In genomic region chr9:58520816-58521581, GRCm38 (mm10) we compare ENCODE assay signal across 17 mouse cellular contexts. TPM values are rescaled to one million over a fixed set of nuclear protein-coding genes. Genes with fewer than 3 reads are reported as not detected.
DNase-seq lines count a peak whose midpoint lies in the region; ATAC-seq and TF ChIP-seq lines count a peak whose summit lies in the region.
"Had no signal": no experiment of that assay in that cellular context is flagged by ENCODE, and none has a peak within 500 bp of the region (broad histone marks: within the 10 kb centered on the region; RNA-seq: fewer than 3 reads in every experiment).

No protein-coding gene starts in this region.

- ATAC-seq in cerebellum, adult (ENCODE audit: insufficient number of reproducible peaks, low FRiP score, low TSS enrichment), result peak; percentile 52
- no peak for ATAC-seq in limb, embryonic 14.5 days (ENCODE audit: low FRiP score, low read depth)
- ATAC-seq in heart, postnatal 0 days (ENCODE audit: insufficient read depth, low read depth), result peak; percentile 65
- no peak for ATAC-seq in intestine, embryonic 16.5 days
- no peak for ATAC-seq in frontal cortex, adult (ENCODE audit: low TSS enrichment)
- ATAC-seq: forebrain, embryonic 16.5 days had no signal

- DNase-seq in cerebellum, postnatal 4 days (ENCODE audit: low spot score in 2 of 2), result no peak
- DNase-seq in limb, embryonic 14.5 days (ENCODE audit: low spot score), result peak; percentile 32
- DNase-seq in limb, embryonic 10.5 days (ENCODE audit: low spot score), result no peak
- DNase-seq in cerebellum, adult 9-10 months, result peak; percentile 92
- DNase-seq in heart, postnatal 0 days (ENCODE audit: low spot score), result peak; percentile 67
- DNase-seq: embryo, embryonic 11 days; layer of hippocampus, postnatal 36 days; lung, postnatal 14 days; retina, postnatal 1 day had no signal

- H3K4me2 ChIP-seq in limb, embryonic 14.5 days (replicated peaks; ENCODE audit: low read depth, low read length, severe bottlenecking), result no peak overlapping the region
- H3K4me2 ChIP-seq in heart, postnatal 0 days (ENCODE audit: low read depth, low read length), result no peak overlapping the region
- no peak overlapping the region for H3K4me2 ChIP-seq in intestine, embryonic 16.5 days (ENCODE audit: low read depth, low read length)
- H3K4me2 ChIP-seq: liver, embryonic 15.5 days; midbrain, embryonic 12.5 days; neural tube, embryonic 13.5 days had no signal

- no peak overlapping the region for H3K4me3 ChIP-seq in limb, embryonic 14.5 days (replicated peaks; ENCODE audit: low read length)
- no peak overlapping the region for H3K4me3 ChIP-seq in limb, embryonic 10.5 days
- H3K4me3 ChIP-seq in heart, postnatal 0 days (ENCODE audit: low read depth, low read length), result no peak overlapping the region
- H3K4me3 ChIP-seq in intestine, embryonic 16.5 days (ENCODE audit: low read length), result no peak overlapping the region
- H3K4me3 ChIP-seq: liver, embryonic 15.5 days; midbrain, embryonic 12.5 days; neural tube, embryonic 13.5 days had no signal

- no peaks in the 10 kb centered on the region for H3K9me3 ChIP-seq in limb, embryonic 14.5 days (ENCODE audit: control insufficient read depth, low read length)
- H3K9me3 ChIP-seq in limb, embryonic 10.5 days (replicated peaks), result no peaks in the 10 kb centered on the region
- no peaks in the 10 kb centered on the region for H3K9me3 ChIP-seq in heart, postnatal 0 days (replicated peaks; ENCODE audit: control insufficient read depth, low read length)
- H3K9me3 ChIP-seq in intestine, embryonic 16.5 days (ENCODE audit: control insufficient read depth, low read length), result no peaks in the 10 kb centered on the region
- H3K9me3 ChIP-seq: liver, embryonic 15.5 days; midbrain, embryonic 12.5 days; neural tube, embryonic 13.5 days had no signal

- no peak for TF ChIP-seq CTCF in heart, postnatal 0 days (IDR thresholded peaks at IDR 0.05; ENCODE audit: low read depth)

- H3K9ac ChIP-seq in limb, embryonic 14.5 days (ENCODE audit: low read depth, low read length, severe bottlenecking), result no peak overlapping the region
- H3K9ac ChIP-seq in heart, postnatal 0 days (replicated peaks; ENCODE audit: low read depth, low read length), result no peak overlapping the region
- H3K9ac ChIP-seq in intestine, embryonic 16.5 days (ENCODE audit: low read depth, low read length), result no peak overlapping the region
- H3K9ac ChIP-seq: liver, embryonic 15.5 days; midbrain, embryonic 12.5 days; neural tube, embryonic 13.5 days had no signal

- peaks cover 33% of the 10 kb centered on the region for H3K4me1 ChIP-seq in limb, embryonic 14.5 days (ENCODE audit: control insufficient read depth, insufficient read depth, low read length)
- H3K4me1 ChIP-seq in limb, embryonic 10.5 days, result peaks cover 24% of the 10 kb centered on the region
- H3K4me1 ChIP-seq in heart, postnatal 0 days (ENCODE audit: control insufficient read depth, insufficient read depth), result peaks cover 22% of the 10 kb centered on the region
- peaks cover 14% of the 10 kb centered on the region for H3K4me1 ChIP-seq in intestine, embryonic 16.5 days (ENCODE audit: control insufficient read depth, insufficient read depth, low read length)
- H3K4me1 ChIP-seq: liver, embryonic 15.5 days had no signal

- H3K36me3 ChIP-seq in limb, embryonic 14.5 days (ENCODE audit: control insufficient read depth, insufficient read depth, low read length), result peaks cover 23% of the 10 kb centered on the region
- peaks cover 17% of the 10 kb centered on the region for H3K36me3 ChIP-seq in limb, embryonic 10.5 days
- peaks cover 14% of the 10 kb centered on the region for H3K36me3 ChIP-seq in heart, postnatal 0 days (replicated peaks; ENCODE audit: control insufficient read depth, insufficient read depth, low read length)
- H3K36me3 ChIP-seq in intestine, embryonic 16.5 days (ENCODE audit: control insufficient read depth, insufficient read depth, low read length), result no peaks in the 10 kb centered on the region
- H3K36me3 ChIP-seq: liver, embryonic 15.5 days had no signal

- H3K27me3 ChIP-seq in limb, embryonic 14.5 days (ENCODE audit: control insufficient read depth, insufficient read depth, low read length), result no peaks in the 10 kb centered on the region
- H3K27me3 ChIP-seq in limb, embryonic 10.5 days (ENCODE audit: low read depth, poor library complexity, severe bottlenecking), result no peaks in the 10 kb centered on the region
- H3K27me3 ChIP-seq in heart, postnatal 0 days (ENCODE audit: control insufficient read depth, insufficient read depth, low read length), result no peaks in the 10 kb centered on the region
- H3K27me3 ChIP-seq in intestine, embryonic 16.5 days (replicated peaks; ENCODE audit: control insufficient read depth, insufficient read depth, low read length), result no peaks in the 10 kb centered on the region
- H3K27me3 ChIP-seq: liver, embryonic 15.5 days; midbrain, embryonic 12.5 days; neural tube, embryonic 13.5 days had no signal

- H3K27ac ChIP-seq in limb, embryonic 14.5 days (replicated peaks; ENCODE audit: low read depth, low read length), result no peak overlapping the region
- no peak overlapping the region for H3K27ac ChIP-seq in limb, embryonic 10.5 days
- peak overlapping the region; percentile 58 for H3K27ac ChIP-seq in heart, postnatal 0 days (ENCODE audit: low read depth)
- no peak overlapping the region for H3K27ac ChIP-seq in intestine, embryonic 16.5 days (ENCODE audit: low read length)
- H3K27ac ChIP-seq: liver, embryonic 15.5 days; midbrain, embryonic 12.5 days; neural tube, embryonic 13.5 days had no signal

- 54% methylated on average over 5 of the region's 5 CpGs for WGBS in limb, embryonic 14.5 days
- WGBS in limb, embryonic 10.5 days, result 73% methylated on average over 5 of the region's 5 CpGs
- 51% methylated on average over 5 of the region's 5 CpGs for WGBS in heart, postnatal 0 days
- 75% methylated on average over 5 of the region's 5 CpGs for WGBS in intestine, embryonic 16.5 days

- no peak for TF ChIP-seq POLR2A in limb, embryonic 14.5 days (IDR thresholded peaks at IDR 0.05; ENCODE audit: borderline replicate concordance, extremely low read depth, insufficient read depth, insufficient read length)

- TF ChIP-seq EP300 in heart, postnatal 0 days (IDR thresholded peaks at IDR 0.05; ENCODE audit: low read depth), result no peak

RNA-seq across cellular contexts. Expression of gene Insyn1, which starts 32.6 kb away (rescaled TPM):
- polyA plus RNA-seq in limb, embryonic 14.5 days (2012; rRNA removed), result 23.9 and 28.1 TPM in 2 replicates
- 6.5 and 8.2 TPM in 2 replicates for polyA plus RNA-seq in limb, embryonic 14.5 days (2014; fragmentation: Nextera tagmentation; extraction: Ambion mirVana)
- 1.2 and 1.3 TPM in 2 replicates for polyA plus RNA-seq in limb, embryonic 10.5 days (2016; fragmentation: Nextera tagmentation; extraction: Ambion mirVana)
- total RNA-seq in heart, postnatal 0 days (2014; rRNA removed; ENCODE audit: low replicate concordance), result 9.6 and 13.6 TPM in 2 replicates
- 0.77 and 0.80 TPM in 2 replicates for polyA plus RNA-seq in heart, postnatal 0 days (2015; fragmentation: Nextera tagmentation; extraction: Ambion mirVana)
- polyA plus RNA-seq in intestine, embryonic 16.5 days (2015; fragmentation: Nextera tagmentation; extraction: Ambion mirVana), result 0.35 and 0.62 TPM in 2 replicates
- total RNA-seq: granulocyte monocyte progenitor cell, adult 5-6 weeks had no signal
- polyA plus RNA-seq: liver, embryonic 15.5 days had no signal

RNA-seq across cellular contexts. Expression of gene Cd276, which starts 34.2 kb away (rescaled TPM):
- 64.8 and 89.2 TPM in 2 replicates for polyA plus RNA-seq in limb, embryonic 14.5 days (2012; rRNA removed)
- polyA plus RNA-seq in limb, embryonic 14.5 days (2014; fragmentation: Nextera tagmentation; extraction: Ambion mirVana), result 64.9 and 74.9 TPM in 2 replicates
- 57.0 and 64.8 TPM in 2 replicates for polyA plus RNA-seq in limb, embryonic 10.5 days (2016; fragmentation: Nextera tagmentation; extraction: Ambion mirVana)
- 14.2 and 27.6 TPM in 2 replicates for total RNA-seq in heart, postnatal 0 days (2014; rRNA removed; ENCODE audit: low replicate concordance)
- 13.1 and 14.5 TPM in 2 replicates for polyA plus RNA-seq in heart, postnatal 0 days (2015; fragmentation: Nextera tagmentation; extraction: Ambion mirVana)
- polyA plus RNA-seq in intestine, embryonic 16.5 days (2015; fragmentation: Nextera tagmentation; extraction: Ambion mirVana), result 17.9 and 18.1 TPM in 2 replicates
- total RNA-seq: granulocyte monocyte progenitor cell, adult 5-6 weeks had no signal

Comparison
In these comparisons a context has a peak if more than half of its experiments do, and no peak if none do; other contexts are left out.
1. DNase-seq: peak in limb, embryonic 14.5 days (single experiment), cerebellum, adult 9-10 months (single experiment) and heart, postnatal 0 days (single experiment); none in cerebellum, postnatal 4 days (0 of 2) and limb, embryonic 10.5 days (single experiment).
2. ATAC-seq: peak in cerebellum, adult (single experiment) and heart, postnatal 0 days (single experiment); none in limb, embryonic 14.5 days (single experiment), intestine, embryonic 16.5 days (single experiment) and frontal cortex, adult (single experiment).